Mouse (Mus musculus): ENCODE results near the gene Ankrd65. TPM values are rescaled to one million over a fixed set of nuclear protein-coding genes. Genes with fewer than 3 reads are reported as not detected.

The Ankrd65 gene
- polyA plus RNA-seq, 1 experiment from 2014 or later: not detected

DNA sequence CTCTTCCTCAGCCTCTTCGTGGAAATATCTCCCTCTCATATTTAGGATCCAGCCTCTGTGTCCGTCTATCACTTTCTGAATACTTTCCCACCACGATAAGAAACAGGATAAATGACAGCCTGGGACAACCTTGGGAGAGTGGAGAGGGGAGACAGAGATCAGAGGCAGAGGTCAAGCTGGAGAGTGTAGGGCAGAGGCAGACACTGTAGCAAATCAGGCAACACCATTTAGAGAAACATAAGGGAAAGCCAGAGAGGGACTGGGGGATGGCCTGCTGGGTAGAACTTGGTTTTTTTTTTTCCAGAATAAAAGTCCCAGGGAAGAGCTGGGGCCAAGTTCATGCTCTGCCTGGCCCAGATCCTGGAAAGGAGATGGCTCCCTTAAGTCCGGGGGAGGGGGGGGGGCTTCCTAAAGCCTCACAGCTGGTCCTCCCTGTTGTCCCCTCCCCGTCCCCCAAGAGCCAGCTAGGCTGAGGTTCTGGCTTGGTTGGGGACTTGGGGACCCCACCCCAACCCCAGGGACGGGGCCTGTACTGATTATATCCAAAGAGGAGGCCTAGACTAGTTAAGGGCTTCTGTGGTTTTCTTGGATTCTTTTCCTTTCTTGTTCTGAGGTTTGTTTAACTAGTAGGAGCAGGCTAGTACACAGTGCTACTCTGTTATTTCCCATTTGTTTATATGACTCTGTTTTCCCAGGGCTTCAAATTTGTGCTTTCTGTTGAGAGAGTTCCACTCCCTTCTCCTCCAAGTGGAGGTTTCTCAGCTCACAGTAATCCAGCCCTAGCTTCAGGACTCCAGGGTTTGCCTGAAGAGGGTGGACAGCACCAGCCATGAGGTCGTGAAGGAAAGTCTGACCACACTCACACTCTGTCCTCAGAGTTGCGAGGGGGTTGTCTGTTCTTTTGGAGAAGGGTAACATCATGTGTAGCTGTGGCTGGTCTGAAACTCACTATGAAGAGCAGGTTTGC lies 48.2 kb downstream of the Ankrd65 start:
- no peaks in the 10 kb centered on the region for H3K36me3 ChIP-seq (ENCODE audit: control insufficient read depth, insufficient read depth, low read length)
- WGBS: 57% methylated on average over 8 of the region's 8 CpGs
- no peaks in the 10 kb centered on the region for H3K27me3 ChIP-seq (replicated peaks; ENCODE audit: control insufficient read depth, insufficient read depth, low read length)
- peaks cover 17% of the 10 kb centered on the region for H3K4me1 ChIP-seq (ENCODE audit: control insufficient read depth, insufficient read depth, low read depth, low read length)
- no peak overlapping the region for H3K4me3 ChIP-seq (ENCODE audit: low read length)
- H3K9ac ChIP-seq (ENCODE audit: low read depth, low read length): no peak overlapping the region
- ATAC-seq: no peak
- H3K27ac ChIP-seq (ENCODE audit: low read depth, low read length): peak overlapping the region; percentile 35; the same call in 1 of the 2 replicates
- no peaks in the 10 kb centered on the region for H3K9me3 ChIP-seq (ENCODE audit: control insufficient read depth, low read length)
- H3K4me2 ChIP-seq (ENCODE audit: low read length): no peak overlapping the region

GRCm38 (mm10) chr4:155839483-155839910 lies 49.3 kb downstream of the Ankrd65 start, which contains the start of gene Mxra8:
TSS of gene Mxra8 (plus strand) at chr4:155839680.
- no peaks in the 10 kb centered on the region for H3K36me3 ChIP-seq (ENCODE audit: control insufficient read depth, insufficient read depth, low read length)
- ATAC-seq: peak; percentile 63
- 3% methylated on average over 16 of the region's 16 CpGs for WGBS
- peak within 1 kb of the TSS; percentile 37 for H3K4me3 ChIP-seq (ENCODE audit: low read length)
- H3K27ac ChIP-seq (ENCODE audit: low read depth, low read length): peak within 1 kb of the TSS; percentile 35; the same call in 1 of the 2 replicates
- H3K9me3 ChIP-seq (ENCODE audit: control insufficient read depth, low read length): no peaks in the 10 kb centered on the region
- peak within 1 kb of the TSS; percentile 65 for H3K4me2 ChIP-seq (ENCODE audit: low read length)
- peaks cover 9% of the 10 kb centered on the region; the same call in 1 of the 2 replicates for H3K4me1 ChIP-seq (ENCODE audit: control insufficient read depth, insufficient read depth, low read depth, low read length)
- H3K9ac ChIP-seq (ENCODE audit: low read depth, low read length): peak within 1 kb of the TSS; percentile 36; the same call in 1 of the 2 replicates
- H3K27me3 ChIP-seq (replicated peaks; ENCODE audit: control insufficient read depth, insufficient read depth, low read length): no peaks in the 10 kb centered on the region

DNA sequence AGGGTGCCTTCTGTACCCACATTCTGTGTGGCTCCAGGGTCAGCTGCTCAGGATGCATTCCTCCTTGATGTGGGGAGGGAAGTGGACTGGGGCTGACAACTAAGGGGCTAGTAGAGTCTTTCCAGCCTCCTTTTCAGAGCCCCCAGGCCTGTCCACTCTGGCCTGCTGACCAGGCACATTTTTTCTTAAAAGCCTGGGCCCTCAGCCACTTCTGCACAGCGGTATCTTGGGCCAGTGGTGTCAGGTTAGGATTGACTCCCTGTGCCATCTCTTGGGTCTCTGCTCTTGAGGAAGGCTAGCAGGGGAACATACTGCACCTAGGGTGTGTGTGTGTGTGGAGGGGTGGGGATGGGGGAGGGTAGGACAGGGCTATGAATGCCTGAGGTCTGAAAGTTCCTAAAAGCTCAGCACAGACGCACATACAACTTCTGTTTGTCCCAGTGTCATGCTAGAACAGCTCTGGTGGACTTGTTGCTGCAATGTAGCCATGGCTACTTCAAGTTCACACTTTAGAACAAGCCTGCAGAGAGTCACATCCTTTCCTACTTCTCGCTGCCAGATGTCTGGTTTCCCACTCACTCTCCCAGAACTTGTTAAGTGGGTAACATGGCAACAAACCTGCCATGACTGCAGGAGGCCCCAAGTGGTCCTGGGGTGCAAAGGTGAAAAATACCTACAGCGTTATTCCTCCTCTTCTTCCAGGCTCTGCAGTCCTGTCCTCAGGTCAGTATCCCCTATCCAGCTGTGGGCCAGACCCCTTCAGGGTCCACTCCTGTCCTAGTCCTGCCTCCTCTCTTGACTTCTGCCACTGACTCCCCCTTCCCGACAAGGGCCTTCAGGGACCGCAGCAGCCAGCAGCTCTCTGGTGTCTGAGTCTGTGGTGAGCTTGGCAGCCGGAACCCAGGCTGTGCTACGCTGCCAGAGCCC lies 50.1 kb downstream of the Ankrd65 start:
- Histone ChIP-seq H3K9ac (ENCODE audit: low read depth, low read length) (peak overlapping the region; percentile 61), H3K36me3 (ENCODE audit: control insufficient read depth, insufficient read depth, low read length) (no peaks in the 10 kb centered on the region), H3K4me3 (ENCODE audit: low read length) (peak overlapping the region; percentile 37), H3K4me2 (ENCODE audit: low read length) (peak overlapping the region; percentile 65), H3K9me3 (ENCODE audit: control insufficient read depth, low read length) (no peaks in the 10 kb centered on the region), H3K4me1 (ENCODE audit: control insufficient read depth, insufficient read depth, low read depth, low read length) (peaks cover 9% of the 10 kb centered on the region; the same call in 1 of the 2 replicates), H3K27ac (ENCODE audit: low read depth, low read length) (0 out of 2 replicates have a peak overlapping the region, but pooled peaks have one; percentile 13), H3K27me3 (replicated peaks; ENCODE audit: control insufficient read depth, insufficient read depth, low read length) (no peaks in the 10 kb centered on the region)
- no peak for ATAC-seq
- WGBS: 9% methylated on average over 8 of the region's 8 CpGs

- Histone ChIP-seq H3K27ac (ENCODE audit: low read depth, low read length) (no peak overlapping the region), H3K9ac (ENCODE audit: low read depth, low read length) (peak overlapping the region; percentile 61), H3K4me3 (ENCODE audit: low read length) (peak overlapping the region; percentile 37), H3K4me1 (ENCODE audit: control insufficient read depth, insufficient read depth, low read depth, low read length) (peaks cover 9% of the 10 kb centered on the region; the same call in 1 of the 2 replicates), H3K27me3 (replicated peaks; ENCODE audit: control insufficient read depth, insufficient read depth, low read length) (no peaks in the 10 kb centered on the region), H3K36me3 (ENCODE audit: control insufficient read depth, insufficient read depth, low read length) (no peaks in the 10 kb centered on the region), H3K4me2 (ENCODE audit: low read length) (peak overlapping the region; percentile 65), H3K9me3 (ENCODE audit: control insufficient read depth, low read length) (no peaks in the 10 kb centered on the region)
- 2% methylated on average over 32 of the region's 32 CpGs for WGBS
- peak; percentile 46; the same call in 1 of the 2 replicates for ATAC-seq
Measured at GRCm38 (mm10) chr4:155841003-155841454, 50.8 kb downstream of the Ankrd65 start.

GRCm38 (mm10) chr4:155841651-155842270 lies 51.5 kb downstream of the Ankrd65 start:
- Histone ChIP-seq H3K36me3 (ENCODE audit: control insufficient read depth, insufficient read depth, low read length) (no peaks in the 10 kb centered on the region), H3K27me3 (replicated peaks; ENCODE audit: control insufficient read depth, insufficient read depth, low read length) (no peaks in the 10 kb centered on the region), H3K27ac (ENCODE audit: low read depth, low read length) (no peak overlapping the region), H3K4me2 (ENCODE audit: low read length) (peak overlapping the region; percentile 65; the same call in 1 of the 2 replicates), H3K4me1 (ENCODE audit: control insufficient read depth, insufficient read depth, low read depth, low read length) (peaks cover 13% of the 10 kb centered on the region), H3K9me3 (ENCODE audit: control insufficient read depth, low read length) (no peaks in the 10 kb centered on the region), H3K4me3 (ENCODE audit: low read length) (no peak overlapping the region), H3K9ac (ENCODE audit: low read depth, low read length) (0 out of 2 replicates have a peak overlapping the region, but pooled peaks have one; percentile 23)
- WGBS: 38% methylated on average over 38 of the region's 38 CpGs
- ATAC-seq: no peak

GRCm38 (mm10) chr4:155843231-155843630 lies 53.0 kb downstream of the Ankrd65 start:
- Histone ChIP-seq H3K9ac (ENCODE audit: low read depth, low read length) (no peak overlapping the region), H3K36me3 (ENCODE audit: control insufficient read depth, insufficient read depth, low read length) (no peaks in the 10 kb centered on the region), H3K4me3 (ENCODE audit: low read length) (no peak overlapping the region), H3K4me1 (ENCODE audit: control insufficient read depth, insufficient read depth, low read depth, low read length) (peaks cover 18% of the 10 kb centered on the region), H3K9me3 (ENCODE audit: control insufficient read depth, low read length) (no peaks in the 10 kb centered on the region), H3K27me3 (replicated peaks; ENCODE audit: control insufficient read depth, insufficient read depth, low read length) (no peaks in the 10 kb centered on the region), H3K4me2 (ENCODE audit: low read length) (no peak overlapping the region), H3K27ac (ENCODE audit: low read depth, low read length) (no peak overlapping the region)
- no peak for ATAC-seq
- WGBS: 91% methylated on average over 5 of the region's 5 CpGs

DNA sequence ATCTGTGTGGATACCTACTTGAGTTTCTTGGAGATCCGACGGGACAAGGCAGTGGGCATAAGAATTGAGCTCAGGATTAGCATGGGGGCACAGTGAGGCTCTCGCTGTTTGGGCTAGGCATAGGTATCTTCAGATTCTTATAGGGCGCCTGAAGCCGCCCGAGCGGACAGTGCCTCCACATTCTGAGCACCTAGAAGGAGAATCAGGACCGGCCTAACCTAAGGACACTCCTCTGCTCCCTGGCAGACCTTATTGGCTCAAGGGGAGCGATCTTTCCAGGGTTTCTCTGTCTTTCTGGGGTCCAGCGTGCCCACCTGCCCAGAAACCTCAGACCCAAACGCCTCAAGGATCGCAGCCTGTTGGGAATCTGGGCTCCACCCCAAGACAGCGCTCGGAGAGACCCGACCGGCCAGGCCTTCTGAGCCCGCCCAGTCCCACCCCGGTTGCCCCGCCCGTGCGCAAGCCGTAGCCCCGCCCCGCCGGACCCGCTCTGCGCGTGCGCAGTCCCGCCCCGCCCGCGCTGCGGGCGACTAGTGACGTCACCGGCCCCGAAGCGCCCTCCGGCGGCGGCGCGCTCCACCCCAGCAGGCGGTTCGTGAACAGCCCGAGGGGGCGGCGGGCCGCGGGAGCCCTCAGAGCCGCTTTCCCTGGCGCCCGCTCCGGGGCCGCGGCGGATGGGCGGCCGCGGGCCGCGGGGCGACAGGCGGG lies 56.8 kb downstream of the Ankrd65 start, which contains the start of gene Dvl1:
Gene Dvl1 (plus strand): TSS at position 532 of the 708 bp plus-strand sequence.
- Histone ChIP-seq H3K4me2 (ENCODE audit: low read length) (peak within 1 kb of the TSS; percentile 93), H3K9me3 (ENCODE audit: control insufficient read depth, low read length) (no peaks in the 10 kb centered on the region), H3K9ac (ENCODE audit: low read depth, low read length) (peak within 1 kb of the TSS; percentile 99), H3K36me3 (ENCODE audit: control insufficient read depth, insufficient read depth, low read length) (no peaks in the 10 kb centered on the region), H3K27me3 (replicated peaks; ENCODE audit: control insufficient read depth, insufficient read depth, low read length) (no peaks in the 10 kb centered on the region), H3K27ac (ENCODE audit: low read depth, low read length) (peak within 1 kb of the TSS; percentile 85), H3K4me1 (ENCODE audit: control insufficient read depth, insufficient read depth, low read depth, low read length) (peaks cover 38% of the 10 kb centered on the region), H3K4me3 (ENCODE audit: low read length) (peak within 1 kb of the TSS; percentile 90)
- peak; percentile 90 for ATAC-seq
- WGBS: 3% methylated on average over 60 of the region's 65 CpGs

Measured in hindbrain, embryonic 16.5 days (tissue).